Mouse (Mus musculus) embryonic facial prominence, embryonic 15.5 days (tissue): ENCODE measurements around the gene Arfip2. TPM values are rescaled to one million over a fixed set of nuclear protein-coding genes. Genes with fewer than 3 reads are reported as not detected.
A peak's percentile ranks its signal among the peaks of the same experiment; 100 is the strongest.

Source experiments
- ATAC-seq: fragments of 200-750 bp; cut with Nextera tagmentation; 2 replicates; pipeline ENCODE4 v1.8.0; 2017; ENCODE audit warnings: low read depth, moderate TSS enrichment; ENCODE audit not compliant: insufficient number of reproducible peaks, low FRiP score, low TSS enrichment
- H3K27ac ChIP-seq: fragments of 300-500 bp; sonication (generic); replicated peaks from 2 replicates; pipeline ENCODE4 v1.5.1; 2015; ENCODE audit warnings: mild to moderate bottlenecking, inconsistent platforms
- H3K27me3 ChIP-seq: fragments of 300-500 bp; sonication (generic); 2 replicates; pipeline ENCODE4 v1.6.1; 2015; ENCODE audit warnings: inconsistent platforms
- H3K36me3 ChIP-seq: fragments of 300-500 bp; sonication (generic); 2 replicates; pipeline ENCODE4 v1.6.1; 2015; ENCODE audit warnings: mild to moderate bottlenecking, inconsistent platforms
- H3K4me1 ChIP-seq: fragments of 300-500 bp; sonication (generic); 2 replicates; pipeline ENCODE4 v1.6.1; 2015; ENCODE audit warnings: inconsistent platforms
- H3K4me2 ChIP-seq: fragments of 300-500 bp; sonication (generic); replicated peaks from 2 replicates; pipeline ENCODE4 v1.6.1; 2015; ENCODE audit warnings: mild to moderate bottlenecking, inconsistent platforms
- H3K4me3 ChIP-seq: fragments of 300-500 bp; sonication (generic); replicated peaks from 2 replicates; pipeline ENCODE4 v1.5.1; 2015; ENCODE audit warnings: mild to moderate bottlenecking, inconsistent platforms
- H3K9ac ChIP-seq: fragments of 300-500 bp; sonication (generic); 2 replicates; pipeline ENCODE4 v1.6.1; 2015; ENCODE audit warnings: inconsistent platforms
- H3K9me3 ChIP-seq: fragments of 300-500 bp; sonication (generic); replicated peaks from 2 replicates; pipeline ENCODE4 v1.6.1; 2016; ENCODE audit warnings: inconsistent platforms
- WGBS: fragments of 180-500 bp; shearing (Covaris S2); methylation state at CpG from one replicate; pipeline ENCODE4 v1.1.7; 2015; 5-methylcytosine and 5-hydroxymethylcytosine counted together
- polyA plus RNA-seq: library from polyadenylated mRNA; unstranded; fragments of >200 nt; fragmentation: Nextera tagmentation; extraction: Ambion mirVana; gene quantifications from 2 replicates; pipeline ENCODE4 v1.2.1, GENCODE M21; 2015

Gene Arfip2
- 96.7 and 97.7 TPM in 2 replicates for polyA plus RNA-seq

GRCm38 (mm10) chr7:105640233-105640893, at the start of gene Arfip2, which contains the start of gene Gm45799:
Arfip2 (minus strand) TSS chr7:105640416.
Gm45799 (plus strand) TSS chr7:105640552.
- Histone ChIP-seq H3K4me3 (peak within 1 kb of the TSS; percentile 85), H3K27ac (peak within 1 kb of the TSS; percentile 95), H3K36me3 (peaks cover 45% of the 10 kb centered on the region), H3K9ac (peak within 1 kb of the TSS; percentile 92), H3K27me3 (no peaks in the 10 kb centered on the region), H3K4me1 (peaks cover 32% of the 10 kb centered on the region), H3K4me2 (peak within 1 kb of the TSS; percentile 86), H3K9me3 (no peaks in the 10 kb centered on the region)
- under 1% methylated on average over 45 of the region's 45 CpGs for WGBS
- ATAC-seq: peak; percentile 95

GRCm38 (mm10) chr7:105685541-105686197, 45.5 kb upstream of the Arfip2 start:
- no peak overlapping the region for H3K4me2 ChIP-seq
- no peak overlapping the region for H3K9ac ChIP-seq
- H3K9me3 ChIP-seq: no peaks in the 10 kb centered on the region
- no peak overlapping the region for H3K4me3 ChIP-seq
- no peaks in the 10 kb centered on the region for H3K27me3 ChIP-seq
- no peak overlapping the region for H3K27ac ChIP-seq
- 18% methylated on average over 13 of the region's 13 CpGs for whole genome bisulfite sequencing
- H3K36me3 ChIP-seq: no peaks in the 10 kb centered on the region
- ATAC-seq: no peak
- no peaks in the 10 kb centered on the region for H3K4me1 ChIP-seq

GRCm38 (mm10) chr7:105650639-105651435, 10.6 kb upstream of the Arfip2 start, which contains the start of gene Dnhd1:
Dnhd1 (plus strand) TSS chr7:105650827.
- no peaks in the 10 kb centered on the region for H3K27me3 ChIP-seq
- H3K4me2 ChIP-seq: peak within 1 kb of the TSS; percentile 83
- peak; percentile 90 for ATAC-seq
- H3K27ac ChIP-seq: peak within 1 kb of the TSS; percentile 71
- H3K4me3 ChIP-seq: peak within 1 kb of the TSS; percentile 49
- H3K4me1 ChIP-seq: peaks cover 8% of the 10 kb centered on the region
- H3K36me3 ChIP-seq: peaks cover 3% of the 10 kb centered on the region; the same call in 1 of the 2 replicates
- 2% methylated on average over 17 of the region's 17 CpGs for WGBS
- H3K9me3 ChIP-seq: no peaks in the 10 kb centered on the region
- H3K9ac ChIP-seq: peak within 1 kb of the TSS; percentile 31

GRCm38 (mm10) chr7:105641936-105642335, 1.7 kb upstream of the Arfip2 start:
- Histone ChIP-seq H3K4me3 (peak overlapping the region; percentile 85), H3K27ac (0 out of 2 replicates have a peak overlapping the region, but pooled peaks have one; percentile 12), H3K9ac (no peak overlapping the region), H3K27me3 (no peaks in the 10 kb centered on the region), H3K4me2 (peak overlapping the region; percentile 86; the same call in 1 of the 2 replicates), H3K36me3 (peaks cover 30% of the 10 kb centered on the region), H3K4me1 (peaks cover 32% of the 10 kb centered on the region), H3K9me3 (no peaks in the 10 kb centered on the region)
- no peak for ATAC-seq
- 48% methylated on average over 3 of the region's 3 CpGs for WGBS

GRCm38 (mm10) chr7:105640894-105641255, 659 bp upstream of the Arfip2 start:
- WGBS: under 1% methylated on average over 18 of the region's 18 CpGs
- peak overlapping the region; percentile 86 for H3K4me2 ChIP-seq
- peak overlapping the region; percentile 79 for H3K9ac ChIP-seq
- H3K4me1 ChIP-seq: peaks cover 32% of the 10 kb centered on the region
- H3K36me3 ChIP-seq: peaks cover 40% of the 10 kb centered on the region
- peak overlapping the region; percentile 85 for H3K4me3 ChIP-seq
- ATAC-seq: 0 out of 2 replicates have a peak, but pooled peaks have one; percentile 1
- peak overlapping the region; percentile 95 for H3K27ac ChIP-seq
- no peaks in the 10 kb centered on the region for H3K27me3 ChIP-seq
- no peaks in the 10 kb centered on the region for H3K9me3 ChIP-seq

- no peak for ATAC-seq
- H3K27ac ChIP-seq: peak within 1 kb of the TSS; percentile 95
- WGBS: 0% methylated on average over 2 of the region's 2 CpGs
- no peaks in the 10 kb centered on the region for H3K27me3 ChIP-seq
- no peaks in the 10 kb centered on the region for H3K9me3 ChIP-seq
- peaks cover 32% of the 10 kb centered on the region for H3K4me1 ChIP-seq
- H3K36me3 ChIP-seq: peaks cover 46% of the 10 kb centered on the region
- H3K4me2 ChIP-seq: peak within 1 kb of the TSS; percentile 86
- H3K4me3 ChIP-seq: peak within 1 kb of the TSS; percentile 85
- peak within 1 kb of the TSS; percentile 92 for H3K9ac ChIP-seq
Observed at GRCm38 (mm10) chr7:105639756-105640155, 460 bp downstream of the Arfip2 start, which contains the start of gene Timm10b. Timm10b (plus strand) TSS chr7:105640056.

- WGBS: 66% methylated on average over 9 of the region's 9 CpGs
- H3K4me2 ChIP-seq: peak overlapping the region; percentile 86
- ATAC-seq: no peak
- peak overlapping the region; percentile 95; the same call in 1 of the 2 replicates for H3K27ac ChIP-seq
- peak overlapping the region; percentile 92 for H3K9ac ChIP-seq
- no peaks in the 10 kb centered on the region for H3K9me3 ChIP-seq
- H3K36me3 ChIP-seq: peaks cover 46% of the 10 kb centered on the region
- peaks cover 35% of the 10 kb centered on the region for H3K4me1 ChIP-seq
- peak overlapping the region; percentile 85 for H3K4me3 ChIP-seq
- no peaks in the 10 kb centered on the region for H3K27me3 ChIP-seq
Observed at GRCm38 (mm10) chr7:105639304-105639703, 912 bp downstream of the Arfip2 start.

GRCm38 (mm10) chr7:105638776-105639175, 1.4 kb downstream of the Arfip2 start:
- Histone ChIP-seq H3K36me3 (peaks cover 43% of the 10 kb centered on the region), H3K4me1 (peaks cover 40% of the 10 kb centered on the region), H3K27me3 (no peaks in the 10 kb centered on the region), H3K4me3 (peak overlapping the region; percentile 85; the same call in 1 of the 2 replicates), H3K27ac (no peak overlapping the region), H3K4me2 (peak overlapping the region; percentile 86), H3K9me3 (no peaks in the 10 kb centered on the region), H3K9ac (no peak overlapping the region)
- no peak for ATAC-seq
- WGBS: 88% methylated on average over 6 of the region's 6 CpGs

- Histone ChIP-seq H3K4me2 (no peak overlapping the region), H3K27me3 (no peaks in the 10 kb centered on the region), H3K9me3 (no peaks in the 10 kb centered on the region), H3K36me3 (peaks cover 36% of the 10 kb centered on the region), H3K9ac (no peak overlapping the region), H3K27ac (no peak overlapping the region), H3K4me1 (peaks cover 47% of the 10 kb centered on the region), H3K4me3 (no peak overlapping the region)
- ATAC-seq: no peak
- WGBS: 86% methylated on average over 2 of the region's 2 CpGs
Observed at GRCm38 (mm10) chr7:105635726-105636125, 4.5 kb downstream of the Arfip2 start.

GRCm38 (mm10) chr7:105634272-105634920, 5.8 kb downstream of the Arfip2 start:
- peaks cover 44% of the 10 kb centered on the region for H3K4me1 ChIP-seq
- H3K4me3 ChIP-seq: peak overlapping the region; percentile 93; the same call in 1 of the 2 replicates
- ATAC-seq: no peak
- no peaks in the 10 kb centered on the region for H3K27me3 ChIP-seq
- WGBS: 53% methylated on average over 9 of the region's 9 CpGs
- peaks cover 36% of the 10 kb centered on the region for H3K36me3 ChIP-seq
- H3K9me3 ChIP-seq: no peaks in the 10 kb centered on the region
- peak overlapping the region; percentile 83; the same call in 1 of the 2 replicates for H3K27ac ChIP-seq
- no peak overlapping the region for H3K9ac ChIP-seq
- peak overlapping the region; percentile 57 for H3K4me2 ChIP-seq
